Mouse (Mus musculus) neural tube, embryonic 15.5 days (tissue): ENCODE data around the gene Slc33a1. TPM values are rescaled to one million over a fixed set of nuclear protein-coding genes. Genes with fewer than 3 reads are reported as not detected.

Experiments
- ATAC-seq: fragments of 200-750 bp; cut with Nextera tagmentation; 2 replicates; pipeline ENCODE4 v1.8.0; 2017; ENCODE audit warnings: mild to moderate bottlenecking, moderate TSS enrichment, moderate library complexity; ENCODE audit not compliant: low FRiP score
- H3K27ac ChIP-seq: fragments of 300-500 bp; sonication (generic); replicated peaks from 2 replicates; pipeline ENCODE4 v1.5.1; 2015; ENCODE audit warnings: mild to moderate bottlenecking, inconsistent platforms
- H3K27me3 ChIP-seq: fragments of 300-500 bp; sonication (generic); replicated peaks from 2 replicates; pipeline ENCODE4 v1.6.1; 2015; ENCODE audit warnings: inconsistent platforms
- H3K36me3 ChIP-seq: fragments of 300-500 bp; sonication (generic); 2 replicates; pipeline ENCODE4 v1.6.1; 2015; ENCODE audit warnings: inconsistent platforms
- H3K4me1 ChIP-seq: fragments of 300-500 bp; sonication (generic); 2 replicates; pipeline ENCODE4 v1.6.1; 2015; ENCODE audit warnings: inconsistent platforms
- H3K4me2 ChIP-seq: fragments of 300-500 bp; sonication (generic); 2 replicates; pipeline ENCODE4 v1.6.1; 2015; ENCODE audit warnings: inconsistent platforms, mild to moderate bottlenecking, moderate library complexity
- H3K4me3 ChIP-seq: fragments of 300-500 bp; sonication (generic); replicated peaks from 2 replicates; pipeline ENCODE4 v1.5.1; 2015; ENCODE audit warnings: mild to moderate bottlenecking, inconsistent platforms
- H3K9ac ChIP-seq: fragments of 300-500 bp; sonication (generic); replicated peaks from 2 replicates; pipeline ENCODE4 v1.6.1; 2015; ENCODE audit warnings: mild to moderate bottlenecking, inconsistent platforms
- H3K9me3 ChIP-seq: fragments of 300-500 bp; sonication (generic); replicated peaks from 2 replicates; pipeline ENCODE4 v1.6.1; 2016; ENCODE audit warnings: inconsistent platforms
- WGBS: fragments of 180-500 bp; shearing (Covaris S2); methylation state at CpG from one replicate; pipeline ENCODE4 v1.1.7; 2015; ENCODE audit warnings: mixed read lengths; 5-methylcytosine and 5-hydroxymethylcytosine counted together
- polyA plus RNA-seq: library from polyadenylated mRNA; unstranded; fragments of >200 nt; fragmentation: Nextera tagmentation; extraction: Ambion mirVana; gene quantifications from 2 replicates; pipeline ENCODE4 v1.2.1, GENCODE M21; 2015

Slc33a1 gene
- polyA plus RNA-seq, 1 experiment from 2014 or later = 18.9 TPM

- Histone ChIP-seq H3K9me3 (no peaks in the 10 kb centered on the region), H3K27ac (no peak overlapping the region), H3K4me3 (no peak overlapping the region), H3K4me1 (peaks cover 22% of the 10 kb centered on the region), H3K27me3 (no peaks in the 10 kb centered on the region), H3K9ac (no peak overlapping the region), H3K36me3 (no peaks in the 10 kb centered on the region), H3K4me2 (no peak overlapping the region)
- WGBS = 19% methylated on average over 2 of the region's 2 CpGs
- ATAC-seq = no peak
Measured at GRCm38 (mm10) chr3:63895786-63896185, 68.8 kb downstream of the Slc33a1 start.

GRCm38 (mm10) chr3:63893677-63894076, 70.9 kb downstream of the Slc33a1 start:
- H3K27ac ChIP-seq = no peak overlapping the region
- no peak overlapping the region for H3K4me3 ChIP-seq
- H3K4me1 ChIP-seq = peaks cover 10% of the 10 kb centered on the region
- no peak overlapping the region for H3K9ac ChIP-seq
- no peaks in the 10 kb centered on the region for H3K36me3 ChIP-seq
- 33% methylated on average over 7 of the region's 7 CpGs for WGBS
- no peak overlapping the region for H3K4me2 ChIP-seq
- no peak for ATAC-seq
- H3K9me3 ChIP-seq = no peaks in the 10 kb centered on the region
- no peaks in the 10 kb centered on the region for H3K27me3 ChIP-seq

- ATAC-seq = no peak
- Histone ChIP-seq H3K4me1 (peaks cover under 1% of the 10 kb centered on the region; the same call in 1 of the 2 replicates), H3K4me2 (no peak overlapping the region), H3K9me3 (no peaks in the 10 kb centered on the region), H3K4me3 (no peak overlapping the region), H3K27ac (no peak overlapping the region), H3K9ac (no peak overlapping the region), H3K27me3 (no peaks in the 10 kb centered on the region), H3K36me3 (no peaks in the 10 kb centered on the region)
- 49% methylated on average over 3 of the region's 3 CpGs for WGBS
Measured at GRCm38 (mm10) chr3:63892154-63892553, 72.4 kb downstream of the Slc33a1 start.

Other genes starting within 250 kb of the Slc33a1 start
- gene Plch1, start 65.3 kb downstream of the Slc33a1 start, polyA plus RNA-seq = 5.8 and 6.8 TPM in 2 replicates
- 7.7 and 8.0 TPM in 2 replicates for gene E130311K13Rik, start 35.3 kb downstream of the Slc33a1 start, polyA plus RNA-seq
- 38.2 and 38.8 TPM in 2 replicates for gene Gmps, start 11.3 kb upstream of the Slc33a1 start, polyA plus RNA-seq
- gene Vmn2r1, start 116.8 kb upstream of the Slc33a1 start, polyA plus RNA-seq = 0.08 and 0.12 TPM in 2 replicates
- 0.09 TPM in 1 of 2 replicates, not detected in the other for gene Vmn2r2, start 177.2 kb upstream of the Slc33a1 start, polyA plus RNA-seq